Mouse (Mus musculus) B cell, adult 2 months (primary cell): Measurements from ENCODE around the gene Hba-a1.
"Not testable (repeated sequence)": the region's sequence is repeated elsewhere in the genome, so short reads cannot be mapped to it uniquely, and the experiment has no call there.

Experiments used
- DNase-seq, 2 experiments: peaks; one replicate each; pipeline ENCODE4 v3.0.0; 2022

Gene Hba-a1

DNA sequence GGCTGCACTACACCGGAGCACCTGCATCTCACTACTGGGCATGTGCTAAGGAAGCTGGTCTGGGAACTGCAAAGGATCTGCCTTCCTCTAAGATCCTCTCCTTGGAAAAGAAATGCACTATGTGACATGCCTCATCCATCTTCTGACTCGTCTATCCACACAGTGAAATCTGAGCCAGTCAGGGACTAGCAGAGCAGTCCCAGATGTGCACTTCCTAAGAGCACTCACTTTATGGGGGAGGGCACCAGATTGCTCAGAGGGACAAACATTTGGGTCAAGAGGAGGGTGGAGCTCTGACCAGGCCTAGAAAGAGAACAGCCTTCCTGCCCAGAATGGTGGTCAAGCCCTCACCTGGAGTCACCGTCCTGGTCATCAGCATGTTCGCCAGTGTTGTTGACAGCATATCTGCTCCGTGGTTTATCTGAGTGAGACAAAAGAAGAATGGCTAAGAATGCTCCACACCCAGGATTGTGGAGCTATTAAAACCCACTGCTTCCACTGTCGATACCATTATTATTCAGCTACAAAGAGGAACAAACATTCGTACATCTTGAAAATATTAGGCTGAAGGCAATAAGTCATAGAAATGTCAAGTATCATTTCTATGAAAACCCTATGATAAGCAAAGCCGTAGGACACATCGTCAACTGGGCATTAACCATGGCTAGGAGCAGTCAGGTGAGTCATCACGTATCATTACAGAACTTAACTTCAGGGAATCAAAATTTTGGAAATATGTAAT, 20.5 kb upstream of the Hba-a1 start:
- DNase-seq, result no peak

- DNase-seq, result no peak
Measured at GRCm38 (mm10) chr11:32265117-32265738, 18.1 kb upstream of the Hba-a1 start.

DNA sequence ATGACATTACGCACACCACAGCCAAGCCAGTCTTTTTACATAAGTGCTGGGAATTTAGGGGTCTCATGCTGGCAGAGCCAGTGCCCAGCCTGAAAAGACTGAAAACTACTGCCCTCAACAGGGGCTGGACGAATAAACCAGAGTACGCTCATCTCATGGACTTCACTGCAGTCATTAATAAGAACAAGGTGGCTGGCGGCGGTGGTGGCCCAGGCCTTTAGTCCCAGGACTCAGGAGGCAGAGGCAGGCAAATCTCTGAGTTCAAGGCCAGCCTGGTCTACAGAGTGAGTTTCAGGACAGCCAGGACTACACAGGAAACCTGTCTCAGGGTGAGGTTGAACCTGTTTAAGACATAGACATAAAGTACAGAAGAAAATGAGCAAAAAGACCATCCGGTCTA, 17.1 kb upstream of the Hba-a1 start:
- no peak for DNase-seq

DNA sequence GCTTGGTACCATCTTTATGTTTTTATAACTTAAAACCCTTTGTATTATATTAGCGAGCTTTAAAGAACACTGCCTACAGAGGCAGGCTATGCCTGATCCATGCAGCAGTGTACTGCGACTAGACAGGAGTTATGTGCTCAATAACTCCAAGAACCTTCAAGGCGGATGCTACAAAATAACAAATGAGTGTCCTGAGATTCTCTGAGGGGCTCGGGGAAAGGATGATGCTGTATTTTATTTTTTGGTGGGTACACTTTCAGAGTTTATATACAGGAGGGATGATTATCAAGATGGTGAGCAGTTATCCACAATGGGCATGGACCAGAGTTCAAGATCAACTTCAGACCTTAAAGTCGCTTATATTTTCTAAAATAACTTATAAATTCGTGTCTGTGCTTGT, 16.5 kb upstream of the Hba-a1 start:
- DNase-seq, result no peak

- peak; percentile 95 for DNase-seq
Measured at GRCm38 (mm10) chr11:32267188-32267884, 16.0 kb upstream of the Hba-a1 start, which contains the start of gene Nprl3. Gene Nprl3, minus strand, starts transcription at chr11:32267707.

GRCm38 (mm10) chr11:32267964-32268363, 15.3 kb upstream of the Hba-a1 start:
- peak in 1 of 2 experiments; percentile 1 for DNase-seq

DNA sequence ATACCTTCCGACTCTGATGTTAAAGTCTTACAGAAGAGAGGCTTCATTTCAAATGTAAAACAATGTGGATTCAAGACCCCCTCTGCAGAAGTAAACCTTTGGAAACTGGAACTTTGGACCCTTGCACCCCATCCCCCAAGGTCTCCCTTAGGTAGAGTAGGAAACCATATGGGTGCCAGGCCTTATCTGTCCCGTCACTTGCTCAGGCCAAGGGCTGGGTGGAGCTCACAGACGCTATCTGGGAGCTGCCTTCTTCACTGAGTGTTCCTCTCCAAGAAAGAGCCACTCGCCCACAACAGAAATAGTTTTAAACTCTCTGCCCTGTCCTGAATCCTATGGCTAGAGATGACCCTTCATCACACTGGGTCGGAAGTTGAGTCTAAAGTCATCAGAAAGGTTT, 14.4 kb upstream of the Hba-a1 start:
- DNase-seq, result no peak

DNA sequence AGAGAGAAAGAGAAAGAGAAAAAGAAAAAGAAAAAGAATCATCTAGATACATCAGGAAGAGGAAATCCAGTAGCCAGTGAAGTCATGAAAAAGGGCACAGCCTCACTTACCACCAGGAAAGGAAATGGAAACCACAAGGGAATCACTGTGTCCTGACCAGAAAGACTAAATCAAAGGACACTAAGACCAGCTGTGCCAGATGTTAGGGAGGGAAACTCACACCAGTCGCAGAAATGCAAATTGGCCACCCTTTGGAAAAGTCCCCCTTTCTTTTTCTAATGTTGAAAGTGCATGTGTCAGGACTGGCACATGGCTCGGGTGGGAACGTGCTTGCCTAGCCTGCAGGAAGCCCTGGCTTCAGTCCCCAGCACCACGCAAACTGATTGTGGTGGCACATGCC, 12.1 kb upstream of the Hba-a1 start:
- no peak for DNase-seq

DNA sequence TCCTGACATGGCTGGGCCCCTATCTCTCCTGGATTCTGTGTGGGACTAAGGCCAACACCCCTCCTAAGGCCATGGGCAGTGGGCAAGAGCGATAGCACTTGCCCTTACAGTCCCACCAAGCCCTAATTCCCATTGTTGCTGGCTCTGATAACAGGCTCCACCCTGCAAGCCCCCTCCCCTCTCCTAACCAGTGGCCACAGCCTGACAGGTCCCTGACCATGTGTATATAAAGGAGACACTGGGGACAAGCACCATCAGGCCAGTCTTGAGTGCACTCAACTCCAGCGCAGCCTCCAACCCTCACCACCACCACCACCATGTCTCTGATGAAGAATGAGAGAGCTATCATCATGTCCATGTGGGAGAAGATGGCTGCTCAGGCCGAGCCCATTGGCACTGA, 7.0 kb upstream of the Hba-a1 start, which contains the start of gene Hba-x:
TSS of gene Hba-x (plus strand) at position 54 of the 400 bp plus-strand sequence.
- no peak for DNase-seq

- DNase-seq, result no peak
Measured at GRCm38 (mm10) chr11:32277736-32278457, 5.4 kb upstream of the Hba-a1 start.

- no peak for DNase-seq
Measured at GRCm38 (mm10) chr11:32278458-32278957, 4.8 kb upstream of the Hba-a1 start.

DNA sequence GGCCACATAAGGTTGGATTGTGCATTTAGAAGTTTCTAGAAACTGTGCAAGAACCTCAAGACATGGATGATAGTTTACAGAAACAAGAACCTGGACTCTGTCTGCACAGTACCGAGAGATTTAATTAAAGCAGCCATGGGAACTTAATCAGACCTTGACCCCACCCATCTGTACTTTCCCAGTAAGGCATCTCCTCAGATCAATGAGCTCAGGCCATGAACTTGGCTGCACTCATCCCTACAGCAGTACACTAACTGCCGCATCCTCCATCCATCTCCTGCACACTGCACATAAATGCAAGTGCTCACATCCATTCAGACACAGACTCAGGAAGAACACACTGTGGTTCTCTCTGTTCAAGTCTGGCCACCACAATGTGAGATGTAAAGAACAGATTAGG, 2.7 kb upstream of the Hba-a1 start:
- no peak for DNase-seq

GRCm38 (mm10) chr11:32281416-32282144, 1.7 kb upstream of the Hba-a1 start:
- DNase-seq, result no peak

DNA sequence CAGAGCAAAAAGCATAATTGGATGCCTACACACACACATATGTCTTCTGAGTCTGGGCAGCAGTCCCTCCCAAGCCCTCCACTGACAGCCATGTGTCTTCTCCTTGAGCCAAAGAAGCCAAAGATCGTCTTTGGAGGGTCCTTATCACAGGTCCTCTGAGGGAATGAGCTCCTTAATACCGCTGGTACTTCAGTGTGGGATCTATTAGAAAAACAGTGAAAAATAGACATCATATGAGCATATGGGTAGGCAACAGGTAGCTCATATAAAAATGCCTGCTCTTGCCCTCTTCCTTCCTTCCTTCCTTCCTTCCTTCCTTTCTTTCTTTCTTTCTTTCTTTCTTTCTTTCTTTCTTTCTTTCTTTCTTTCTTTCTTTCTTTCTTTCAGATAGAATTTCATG, 1.3 kb downstream of the Hba-a1 start:
- not testable (repeated sequence) for DNase-seq

- no peak for DNase-seq
Measured at GRCm38 (mm10) chr11:32285031-32285775, 1.9 kb downstream of the Hba-a1 start.

- not testable (repeated sequence) for DNase-seq
Measured at GRCm38 (mm10) chr11:32285887-32286286, 2.6 kb downstream of the Hba-a1 start.

GRCm38 (mm10) chr11:32286695-32287492, 3.6 kb downstream of the Hba-a1 start, which contains the start of gene Hbq1b:
Gene Hbq1b, plus strand, starts transcription at chr11:32286965.
- peak; percentile 82 to 83 for DNase-seq

DNA sequence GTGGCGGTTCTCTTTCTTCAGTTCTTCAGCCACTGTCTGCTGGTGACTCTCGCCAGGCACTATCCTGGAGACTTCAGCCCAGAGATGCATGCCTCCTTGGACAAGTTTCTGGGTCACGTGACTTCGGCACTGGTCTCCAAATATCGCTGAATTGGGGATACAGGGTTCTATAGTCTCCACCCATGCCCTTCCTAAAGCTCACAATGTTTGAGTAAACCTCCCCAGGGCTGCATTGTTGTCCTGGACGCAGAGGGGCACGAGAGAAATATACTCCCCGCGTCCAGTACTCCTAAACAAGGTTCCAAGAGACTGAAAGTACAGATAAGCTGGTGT, 4.1 kb downstream of the Hba-a1 start:
- DNase-seq, result no peak

DNA sequence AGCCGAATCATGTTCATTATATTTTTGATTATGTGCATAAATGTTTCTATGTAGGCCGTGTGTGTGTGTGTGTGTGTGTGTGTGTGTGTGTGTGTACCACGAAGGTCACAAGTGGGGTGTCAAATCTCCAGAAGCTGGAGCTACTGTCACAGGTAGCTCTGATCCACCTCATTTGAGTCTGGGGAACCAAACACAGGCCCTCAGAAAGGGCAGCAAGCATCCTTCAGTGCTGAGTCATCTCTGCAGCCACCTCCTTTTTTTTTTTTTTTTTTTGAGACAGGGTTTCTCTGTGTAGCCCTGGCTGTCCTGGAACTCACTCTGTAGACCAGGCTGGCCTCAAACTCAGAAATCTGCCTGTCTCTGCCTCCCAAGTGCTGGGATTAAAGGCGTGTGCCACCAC, 9.5 kb downstream of the Hba-a1 start:
- DNase-seq, result not testable (repeated sequence)

DNA sequence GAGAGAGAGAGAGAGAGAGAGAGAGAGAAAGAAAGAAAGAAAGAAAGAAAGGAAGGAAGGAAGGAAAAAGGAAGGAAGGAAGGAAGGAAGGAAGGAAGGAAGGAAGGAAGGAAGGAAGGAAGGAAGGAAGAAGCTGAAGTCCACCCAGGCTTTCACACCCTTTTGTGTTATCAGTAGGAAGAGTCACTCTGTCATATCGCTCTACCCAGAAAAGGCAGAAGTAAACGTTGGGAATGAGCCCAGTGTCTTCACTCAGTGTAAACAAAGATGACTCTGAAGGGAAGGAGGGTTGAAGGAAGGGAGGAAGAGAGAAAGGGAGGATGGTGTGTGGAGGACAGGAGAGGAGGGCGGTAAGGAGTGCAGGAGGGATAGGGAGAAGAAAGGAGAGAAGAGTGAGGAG, 10.2 kb downstream of the Hba-a1 start:
- DNase-seq, result not testable (repeated sequence)

DNA sequence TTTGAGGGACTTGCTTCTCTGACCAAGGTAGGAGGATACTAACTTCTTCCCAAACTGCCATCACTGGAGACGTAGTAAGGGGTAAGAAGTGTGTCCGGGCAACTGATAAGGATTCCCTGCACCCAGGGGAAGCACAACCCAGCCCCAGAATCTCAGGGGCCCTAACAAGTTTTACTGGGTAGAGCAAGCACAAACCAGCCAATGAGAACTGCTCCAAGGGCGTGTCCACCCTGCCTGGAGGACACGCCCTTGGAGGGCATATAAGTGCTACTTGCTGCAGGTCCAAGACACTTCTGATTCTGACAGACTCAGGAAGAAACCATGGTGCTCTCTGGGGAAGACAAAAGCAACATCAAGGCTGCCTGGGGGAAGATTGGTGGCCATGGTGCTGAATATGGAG, 12.9 kb downstream of the Hba-a1 start, which contains the start of gene Hba-a2:
TSS of gene Hba-a2 (plus strand) at position 287 of the 400 bp plus-strand sequence.
- DNase-seq, result not testable (repeated sequence)
